Mouse (Mus musculus): ENCODE data around the gene Gm2237. TPM values are rescaled to one million over a fixed set of nuclear protein-coding genes. Genes with fewer than 3 reads are reported as not detected.
"Not testable (repeated sequence)": the region's sequence is repeated elsewhere in the genome, so short reads cannot be mapped to it uniquely, and the experiment has no call there.

The Gm2237 gene
- polyA plus RNA-seq (2015; fragmentation: Nextera tagmentation; extraction: Ambion mirVana): 1.4 and 1.7 TPM in 2 replicates

- H3K9ac ChIP-seq (replicated peaks; ENCODE audit: low read length): peak within 1 kb of the TSS; percentile 60; the same call in 1 of the 2 replicates
- not testable (repeated sequence) for H3K36me3 ChIP-seq (ENCODE audit: insufficient read depth, low read length); H3K27me3 ChIP-seq (ENCODE audit: insufficient read depth, low read length); H3K27ac ChIP-seq (ENCODE audit: low read length); H3K9me3 ChIP-seq (ENCODE audit: low read length); H3K4me1 ChIP-seq (ENCODE audit: insufficient read depth, low read length); ATAC-seq (ENCODE audit: low FRiP score, low TSS enrichment)
- peak within 1 kb of the TSS; percentile 41 for H3K4me2 ChIP-seq (replicated peaks; ENCODE audit: low read depth, low read length)
- H3K4me3 ChIP-seq (ENCODE audit: low read length): peak within 1 kb of the TSS; percentile 46
- WGBS: 0% methylated on average over 3 of the region's 62 CpGs
Observed at GRCm38 (mm10) chr14:19584804-19585667, at the start of gene Gm2237. TSS of gene Gm2237 (minus strand) at chr14:19585135.

- H3K36me3 ChIP-seq (ENCODE audit: insufficient read depth, low read length); H3K27ac ChIP-seq (ENCODE audit: low read length); H3K4me2 ChIP-seq (replicated peaks; ENCODE audit: low read depth, low read length); ATAC-seq (ENCODE audit: low FRiP score, low TSS enrichment); H3K27me3 ChIP-seq (ENCODE audit: insufficient read depth, low read length); H3K4me1 ChIP-seq (ENCODE audit: insufficient read depth, low read length); H3K9ac ChIP-seq (replicated peaks; ENCODE audit: low read length); H3K4me3 ChIP-seq (ENCODE audit: low read length); H3K9me3 ChIP-seq (ENCODE audit: low read length): not testable (repeated sequence)
- 71% methylated on average over 1 of the region's 2 CpGs for WGBS
Observed at GRCm38 (mm10) chr14:19602481-19602880, 17.5 kb upstream of the Gm2237 start, which contains the start of gene Gm5458. TSS of gene Gm5458 (minus strand) at chr14:19602581.

- not testable (repeated sequence) for H3K27ac ChIP-seq (ENCODE audit: low read length); H3K36me3 ChIP-seq (ENCODE audit: insufficient read depth, low read length); H3K27me3 ChIP-seq (ENCODE audit: insufficient read depth, low read length); H3K9me3 ChIP-seq (ENCODE audit: low read length); H3K9ac ChIP-seq (replicated peaks; ENCODE audit: low read length); H3K4me3 ChIP-seq (ENCODE audit: low read length); ATAC-seq (ENCODE audit: low FRiP score, low TSS enrichment); H3K4me2 ChIP-seq (replicated peaks; ENCODE audit: low read depth, low read length); H3K4me1 ChIP-seq (ENCODE audit: insufficient read depth, low read length)
- 71% methylated on average over 1 of the region's 3 CpGs for WGBS
Observed at GRCm38 (mm10) chr14:19549863-19550262, 35.1 kb downstream of the Gm2237 start, which contains the start of gene Gm2244. TSS of gene Gm2244 (minus strand) at chr14:19549963.

Other genes with a start within 250 kb of the Gm2237 start
- gene Gm21738, start 166.2 kb downstream of the Gm2237 start, polyA plus RNA-seq (2015; fragmentation: Nextera tagmentation; extraction: Ambion mirVana): 0.58 TPM in 1 of 2 replicates, not detected in the other
- gene Gm2244, start 35.2 kb downstream of the Gm2237 start, polyA plus RNA-seq (2015; fragmentation: Nextera tagmentation; extraction: Ambion mirVana): not detected in 2 replicates
- not detected in 2 replicates for gene Gm5458, start 17.4 kb upstream of the Gm2237 start, polyA plus RNA-seq (2015; fragmentation: Nextera tagmentation; extraction: Ambion mirVana)
- gene Nid2, start 166.1 kb upstream of the Gm2237 start, polyA plus RNA-seq (2015; fragmentation: Nextera tagmentation; extraction: Ambion mirVana): 147 and 148 TPM in 2 replicates
- gene Rtraf, start 238.7 kb upstream of the Gm2237 start, polyA plus RNA-seq (2015; fragmentation: Nextera tagmentation; extraction: Ambion mirVana): 193 and 195 TPM in 2 replicates